8 mouse cellular contexts compared by ENCODE assay signal in genomic region chr2:51146871-51147317, GRCm38 (mm10). TPM values are rescaled to one million over a fixed set of nuclear protein-coding genes. Genes with fewer than 3 reads are reported as not detected.
DNase-seq lines count a peak whose midpoint lies in the region; ATAC-seq and TF ChIP-seq lines count a peak whose summit lies in the region.

No protein-coding gene starts in this region.

- no peak for TF ChIP-seq CTCF in ES-Bruce4 (IDR thresholded peaks at IDR 0.05; ENCODE audit: low read depth, low read length)
- no peak for TF ChIP-seq CTCF in testis, adult 2 months (IDR thresholded peaks at IDR 0.05; ENCODE audit: control insufficient read depth, insufficient read depth, insufficient replicate concordance, low read depth, low read length)

- H3K9ac ChIP-seq in ES-Bruce4 (ENCODE audit: low read depth, poor library complexity, severe bottlenecking) = peak overlapping the region; percentile 86
- H3K9ac ChIP-seq in liver, embryonic 15.5 days = peak overlapping the region; percentile 53; the same call in 1 of the 2 replicates
- H3K9ac ChIP-seq in neural tube, embryonic 11.5 days (ENCODE audit: low read length) = peak overlapping the region; percentile 98

- peak overlapping the region; percentile 56 for H3K4me2 ChIP-seq in liver, embryonic 15.5 days
- peak overlapping the region; percentile 71 for H3K4me2 ChIP-seq in neural tube, embryonic 11.5 days (ENCODE audit: low read depth)

- H3K36me3 ChIP-seq in ES-Bruce4 (ENCODE audit: control insufficient read depth, insufficient read depth, low read length, poor library complexity, severe bottlenecking) = no peaks in the 10 kb centered on the region
- H3K36me3 ChIP-seq in liver, embryonic 15.5 days (replicated peaks) = no peaks in the 10 kb centered on the region
- H3K36me3 ChIP-seq in neural tube, embryonic 11.5 days (ENCODE audit: control insufficient read depth, insufficient read depth, low read length) = no peaks in the 10 kb centered on the region
- H3K36me3 ChIP-seq in testis, adult 2 months (ENCODE audit: control insufficient read depth, insufficient read depth, low read length) = no peaks in the 10 kb centered on the region

- intact Hi-C loops in heart, postnatal 25 days (cut with DNase I) = loop anchor here (5.0 to 10.0 kb wide), 5 partner anchors 195 to 840 kb away; no protein-coding TSS in a partner anchor

- no peaks in the 10 kb centered on the region for H3K4me1 ChIP-seq in ES-Bruce4 (ENCODE audit: control insufficient read depth, insufficient read depth, low read length)
- no peaks in the 10 kb centered on the region; the same call in 1 of the 2 replicates for H3K4me1 ChIP-seq in liver, embryonic 15.5 days (replicated peaks)
- peaks cover 31% of the 10 kb centered on the region for H3K4me1 ChIP-seq in neural tube, embryonic 11.5 days (ENCODE audit: control insufficient read depth, insufficient read depth, low read length)
- peaks cover 9% of the 10 kb centered on the region for H3K4me1 ChIP-seq in testis, adult 2 months (ENCODE audit: control insufficient read depth, insufficient read depth, low read length)

- no peak for TF ChIP-seq POLR2A in ES-Bruce4 (IDR thresholded peaks at IDR 0.05; ENCODE audit: insufficient read depth, low read length)
- TF ChIP-seq POLR2A in testis, adult 2 months (IDR thresholded peaks at IDR 0.05; ENCODE audit: control insufficient read depth, low read depth, low read length) = no peak

- H3K4me3 ChIP-seq in ES-Bruce4 (ENCODE audit: low read depth, low read length) = peak overlapping the region; percentile 64
- H3K4me3 ChIP-seq in liver, embryonic 15.5 days (replicated peaks) = peak overlapping the region; percentile 61
- peak overlapping the region; percentile 97 for H3K4me3 ChIP-seq in neural tube, embryonic 11.5 days (ENCODE audit: low read depth, low read length)
- H3K4me3 ChIP-seq in testis, adult 2 months (ENCODE audit: control insufficient read depth, low read depth, low read length) = peak overlapping the region; percentile 84

- DNase-seq in cerebellum, adult 18-20 months = peak; percentile 75 to 76
- DNase-seq in forelimb bud, embryonic 11.5 days (ENCODE audit: low read depth, low spot score) = peak; percentile 57
- DNase-seq in heart, postnatal 25 days (ENCODE audit: low spot score) = peak; percentile 79
- peak; percentile 67 to 75 for DNase-seq in layer of hippocampus, adult 18-20 months (ENCODE audit: low spot score in 2 of 2)
- peak; percentile 81 for DNase-seq in neural tube, embryonic 11.5 days (ENCODE audit: low spot score)

- no peaks in the 10 kb centered on the region for H3K27me3 ChIP-seq in ES-Bruce4 (ENCODE audit: control insufficient read depth, insufficient read depth, low read length, poor library complexity, severe bottlenecking)
- H3K27me3 ChIP-seq in liver, embryonic 15.5 days = peaks cover 34% of the 10 kb centered on the region
- H3K27me3 ChIP-seq in neural tube, embryonic 11.5 days (ENCODE audit: control insufficient read depth, insufficient read depth, low read length) = no peaks in the 10 kb centered on the region
- no peaks in the 10 kb centered on the region for H3K27me3 ChIP-seq in testis, adult 2 months (ENCODE audit: control insufficient read depth, insufficient read depth, low read length)

- ATAC-seq in liver, embryonic 15.5 days (ENCODE audit: insufficient read depth) = peak; percentile 35; the same call in 1 of the 2 replicates
- ATAC-seq in neural tube, embryonic 11.5 days (ENCODE audit: insufficient read depth, low FRiP score, low TSS enrichment) = peak; percentile 56

- no peak overlapping the region for H3K27ac ChIP-seq in ES-Bruce4 (ENCODE audit: insufficient read depth, low read length)
- peak overlapping the region; percentile 59 for H3K27ac ChIP-seq in liver, embryonic 15.5 days (replicated peaks)
- H3K27ac ChIP-seq in neural tube, embryonic 11.5 days (ENCODE audit: low read depth, low read length) = peak overlapping the region; percentile 94
- peak overlapping the region; percentile 36 for H3K27ac ChIP-seq in testis, adult 2 months (ENCODE audit: control insufficient read depth, insufficient read depth, low read depth, low read length)

- 0% methylated on average over 18 of the region's 18 CpGs for WGBS in liver, embryonic 15.5 days (ENCODE audit: insufficient replicate concordance)
- under 1% methylated on average over 18 of the region's 18 CpGs for WGBS in neural tube, embryonic 11.5 days

- TF ChIP-seq EP300 in ES-Bruce4 (IDR thresholded peaks at IDR 0.05; ENCODE audit: insufficient read depth, low read depth, low read length) = no peak

- no peaks in the 10 kb centered on the region for H3K9me3 ChIP-seq in ES-Bruce4 (replicated peaks; ENCODE audit: control insufficient read depth, insufficient read depth, low read length, poor library complexity, severe bottlenecking)
- no peaks in the 10 kb centered on the region for H3K9me3 ChIP-seq in liver, embryonic 15.5 days (replicated peaks)
- no peaks in the 10 kb centered on the region for H3K9me3 ChIP-seq in neural tube, embryonic 11.5 days (ENCODE audit: control insufficient read depth, low read length)

RNA-seq across cellular contexts. Expression of gene Rnd3, which starts 2.0 kb away (rescaled TPM):
- 64.0 and 69.9 TPM in 2 replicates for polyA plus RNA-seq in ES-Bruce4 (2011; ENCODE audit: insufficient read depth, insufficient read length, low read depth, missing spikeins)
- 10 to 100 TPM; 20.9 to 22.3 TPM for total RNA-seq in heart, postnatal 25 days (2021)
- 10 to 100 TPM; 11.7 to 12.0 TPM for total RNA-seq in layer of hippocampus, adult 18-20 months (2021)
- polyA plus RNA-seq in liver, embryonic 15.5 days (2015; fragmentation: Nextera tagmentation; extraction: Ambion mirVana) = 11.7 and 12.9 TPM in 2 replicates
- 261 and 278 TPM in 2 replicates for polyA plus RNA-seq in neural tube, embryonic 11.5 days (2014; fragmentation: Nextera tagmentation; extraction: Ambion mirVana)
- 0.47 and 1.3 TPM in 2 replicates for polyA plus RNA-seq in testis, adult 2 months (2012; rRNA removed)
